In the genomic region with DNA sequence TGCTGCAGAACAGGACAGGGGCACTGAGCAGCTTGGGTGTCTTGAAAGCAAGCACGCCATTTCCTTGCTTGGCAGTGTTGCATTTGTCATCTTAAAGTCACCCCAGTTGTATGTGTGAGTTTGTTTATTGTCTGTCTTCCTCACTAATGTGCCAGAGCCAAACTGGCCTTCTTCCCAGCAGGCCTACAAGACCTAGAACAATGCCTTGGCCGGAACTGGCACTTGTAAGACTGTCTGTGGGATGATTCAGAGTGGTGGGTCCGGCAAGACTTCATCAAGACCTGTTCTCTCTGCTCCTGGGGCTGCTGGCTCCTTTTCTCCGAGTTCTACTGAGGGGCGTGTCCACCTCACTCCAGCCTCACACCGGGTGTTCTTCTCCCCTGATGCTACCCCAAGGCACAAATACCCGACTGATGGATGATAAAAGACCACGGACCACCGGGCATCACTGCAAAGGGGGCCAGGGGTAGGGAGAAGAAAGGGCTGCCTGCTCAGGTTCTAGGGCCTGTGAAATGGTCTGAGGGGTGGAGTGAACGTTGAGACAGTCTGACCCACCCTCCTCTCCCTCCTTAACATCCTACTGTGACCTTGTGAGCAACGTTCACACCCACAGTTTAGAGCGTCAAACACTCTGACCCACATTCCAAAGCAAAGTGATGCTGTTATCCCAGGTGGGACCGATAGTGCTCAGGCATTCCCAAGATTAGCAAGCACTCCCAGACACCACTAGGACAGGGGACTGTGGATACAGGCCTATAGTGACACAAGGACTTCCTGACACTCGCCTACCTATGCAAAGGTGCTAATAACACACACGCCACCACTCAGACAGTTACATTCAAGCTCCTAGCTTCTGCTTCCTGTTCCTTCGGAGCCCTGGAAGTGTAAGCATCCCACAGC, we compare ENCODE assay signal across 10 mouse cellular contexts. TPM values are rescaled to one million over a fixed set of nuclear protein-coding genes. Genes with fewer than 3 reads are reported as not detected.
DNase-seq lines count a peak whose midpoint lies in the region; ATAC-seq lines count a peak whose summit lies in the region.
"Had no signal": no experiment of that assay in that cellular context is flagged by ENCODE, and none has a peak within 500 bp of the region (broad histone marks: within the 10 kb centered on the region; RNA-seq: fewer than 3 reads in every experiment).

No protein-coding gene starts in this region.

- DNase-seq in kidney, adult 18-20 months: no peak
- peak; percentile 40 for DNase-seq in MN1 (ENCODE audit: low spot score)
- peak; percentile 10 for DNase-seq in embryonic facial prominence, embryonic 10.5 days (ENCODE audit: low spot score)
- DNase-seq in lung, postnatal 14 days: peak; percentile 63
- DNase-seq in ovary, adult 18-20 months (ENCODE audit: low spot score): no peak
- DNase-seq in left cerebral cortex, postnatal 25 days (ENCODE audit: low spot score in 2 of 2): no peak
- DNase-seq: cerebellum, adult 9-11 months had no signal

- no peak for ATAC-seq in kidney, embryonic 16.5 days (ENCODE audit: low FRiP score, low TSS enrichment)
- ATAC-seq: activated CD4-positive, CD25-positive, alpha-beta regulatory T cell, adult 4 months; inflammation-experienced regulatory T-cells, adult 6 months had no signal

- peaks cover 3% of the 10 kb centered on the region; the same call in 1 of the 2 replicates for H3K27me3 ChIP-seq in kidney, embryonic 16.5 days (ENCODE audit: insufficient read depth, low read length)
- H3K27me3 ChIP-seq in embryonic facial prominence, embryonic 10.5 days (replicated peaks; ENCODE audit: low read depth, poor library complexity, severe bottlenecking): peaks cover 22% of the 10 kb centered on the region

- H3K36me3 ChIP-seq in kidney, embryonic 16.5 days (ENCODE audit: insufficient read depth, low read length): no peaks in the 10 kb centered on the region
- 0 out of 2 replicates have a peak, but pooled peaks cover 4% of the 10 kb centered on the region for H3K36me3 ChIP-seq in embryonic facial prominence, embryonic 10.5 days (replicated peaks)

- intact Hi-C loops in left cerebral cortex, postnatal 25 days (cut with DNase I): loop anchor here (2.0 kb wide), 1 partner anchor 15 kb away; no protein-coding TSS in a partner anchor

- 22% methylated on average over 16 of the region's 16 CpGs for WGBS in kidney, embryonic 16.5 days
- WGBS in embryonic facial prominence, embryonic 10.5 days: 26% methylated on average over 16 of the region's 16 CpGs

- H3K27ac ChIP-seq in kidney, embryonic 16.5 days (ENCODE audit: low read length): peak overlapping the region; percentile 83
- peak overlapping the region; percentile 82 for H3K27ac ChIP-seq in embryonic facial prominence, embryonic 10.5 days (replicated peaks)

- H3K4me2 ChIP-seq in kidney, embryonic 16.5 days (replicated peaks; ENCODE audit: low read depth, low read length): no peak overlapping the region

- no peak overlapping the region for H3K9ac ChIP-seq in kidney, embryonic 16.5 days (replicated peaks; ENCODE audit: low read length)

- no peak overlapping the region for H3K4me3 ChIP-seq in kidney, embryonic 16.5 days (ENCODE audit: low read length)
- peak overlapping the region; percentile 29; the same call in 1 of the 2 replicates for H3K4me3 ChIP-seq in embryonic facial prominence, embryonic 10.5 days

- H3K4me1 ChIP-seq in kidney, embryonic 16.5 days (ENCODE audit: insufficient read depth, low read length): peaks cover 44% of the 10 kb centered on the region
- peaks cover 68% of the 10 kb centered on the region for H3K4me1 ChIP-seq in embryonic facial prominence, embryonic 10.5 days

- H3K9me3 ChIP-seq in kidney, embryonic 16.5 days (ENCODE audit: low read length): no peaks in the 10 kb centered on the region
- no peaks in the 10 kb centered on the region for H3K9me3 ChIP-seq in embryonic facial prominence, embryonic 10.5 days

RNA-seq across cellular contexts. Expression of gene Rin1, which starts 7.8 kb away (rescaled TPM):
- polyA plus RNA-seq in kidney, embryonic 16.5 days (2015; fragmentation: Nextera tagmentation; extraction: Ambion mirVana): 3.6 and 4.8 TPM in 2 replicates
- 2.4 and 3.2 TPM in 2 replicates for polyA plus RNA-seq in embryonic facial prominence, embryonic 10.5 days (2016; fragmentation: Nextera tagmentation; extraction: Ambion mirVana)
- total RNA-seq in left cerebral cortex, postnatal 25 days (2021): 10 to 100 TPM; 92.7 to 93.9 TPM

RNA-seq across cellular contexts. Expression of gene Cd248, which starts 9.8 kb away (rescaled TPM):
- 59.3 and 64.5 TPM in 2 replicates for polyA plus RNA-seq in kidney, embryonic 16.5 days (2015; fragmentation: Nextera tagmentation; extraction: Ambion mirVana)
- 32.3 and 37.0 TPM in 2 replicates for polyA plus RNA-seq in embryonic facial prominence, embryonic 10.5 days (2016; fragmentation: Nextera tagmentation; extraction: Ambion mirVana)
- 1 to 10 TPM; 4.6 to 5.4 TPM for total RNA-seq in left cerebral cortex, postnatal 25 days (2021)
- polyA plus RNA-seq: activated CD4-positive, CD25-positive, alpha-beta regulatory T cell, adult 4 months; inflammation-experienced regulatory T-cells, adult 6 months had no signal

RNA-seq across cellular contexts. Expression of gene Brms1, which starts 17.0 kb away (rescaled TPM):
- 53.1 and 53.4 TPM in 2 replicates for polyA plus RNA-seq in kidney, embryonic 16.5 days (2015; fragmentation: Nextera tagmentation; extraction: Ambion mirVana)
- 72.6 and 82.4 TPM in 2 replicates for polyA plus RNA-seq in embryonic facial prominence, embryonic 10.5 days (2016; fragmentation: Nextera tagmentation; extraction: Ambion mirVana)
- 10 to 100 TPM; 20.2 to 23.6 TPM for total RNA-seq in left cerebral cortex, postnatal 25 days (2021)

RNA-seq across cellular contexts. Expression of gene AC124502.3, which starts 19.4 kb away (rescaled TPM):
- polyA plus RNA-seq in kidney, embryonic 16.5 days (2015; fragmentation: Nextera tagmentation; extraction: Ambion mirVana): 1.9 and 3.8 TPM in 2 replicates
- polyA plus RNA-seq in embryonic facial prominence, embryonic 10.5 days (2016; fragmentation: Nextera tagmentation; extraction: Ambion mirVana): 3.1 and 4.2 TPM in 2 replicates
- total RNA-seq in left cerebral cortex, postnatal 25 days (2021): 1 to 10 TPM; 3.6 to 5.2 TPM

RNA-seq across cellular contexts. Expression of gene B4gat1, which starts 19.5 kb away (rescaled TPM):
- 60.2 and 65.1 TPM in 2 replicates for polyA plus RNA-seq in kidney, embryonic 16.5 days (2015; fragmentation: Nextera tagmentation; extraction: Ambion mirVana)
- polyA plus RNA-seq in embryonic facial prominence, embryonic 10.5 days (2016; fragmentation: Nextera tagmentation; extraction: Ambion mirVana): 34.7 and 36.1 TPM in 2 replicates
- total RNA-seq in left cerebral cortex, postnatal 25 days (2021): 100 to 1,000 TPM; 126 to 132 TPM

Comparison
In these comparisons a context has a peak if more than half of its experiments do, and no peak if none do; other contexts are left out.
1. DNase-seq: peak in MN1 (single experiment), embryonic facial prominence, embryonic 10.5 days (single experiment) and lung, postnatal 14 days (single experiment); none in kidney, adult 18-20 months (single experiment), ovary, adult 18-20 months (single experiment) and left cerebral cortex, postnatal 25 days (0 of 2).